Mouse (Mus musculus) spleen, adult 2 months (tissue): ENCODE measurements around the gene Tspan13.

Experiments
- CTCF ChIP-seq: fragments of 200-500 bp; IDR thresholded peaks from 2 replicates; pipeline ENCODE4 v1.5.1; 2011; ENCODE audit warnings: mild to moderate bottlenecking, inconsistent platforms; ENCODE audit not compliant: insufficient read depth, insufficient read length, insufficient replicate concordance; ENCODE audit errors: extremely low read depth
- POLR2A ChIP-seq: fragments of 200-500 bp; IDR thresholded peaks from 2 replicates; pipeline ENCODE4 v1.6.1; 2011; ENCODE audit warnings: low read depth, low read length, inconsistent platforms

GRCm38 (mm10) chr12:36019572-36019971, 22.7 kb downstream of the Tspan13 start:
- TF ChIP-seq CTCF (no peak), POLR2A (no peak)
